Mouse (Mus musculus) limb, embryonic 15.5 days (tissue): Measurements from ENCODE around the gene Oscar. TPM values are rescaled to one million over a fixed set of nuclear protein-coding genes. Genes with fewer than 3 reads are reported as not detected.
A peak's percentile ranks its signal among the peaks of the same experiment; 100 is the strongest.
"Not testable (repeated sequence)": the region's sequence is repeated elsewhere in the genome, so short reads cannot be mapped to it uniquely, and the experiment has no call there.

Experiments used
- ATAC-seq: fragments of 200-750 bp; cut with Nextera tagmentation; 2 replicates; pipeline ENCODE4 v1.8.0; 2017; ENCODE audit warnings: low read depth, moderate TSS enrichment; ENCODE audit not compliant: insufficient number of reproducible peaks, low FRiP score, low TSS enrichment
- H3K27ac ChIP-seq: fragments of 300-500 bp; sonication (generic); 2 replicates; pipeline ENCODE4 v1.5.1; 2015; ENCODE audit warnings: moderate library complexity, mild to moderate bottlenecking, inconsistent platforms
- H3K27me3 ChIP-seq: fragments of 300-500 bp; sonication (generic); 2 replicates; pipeline ENCODE4 v1.6.1; 2015; ENCODE audit warnings: inconsistent platforms
- H3K36me3 ChIP-seq: fragments of 300-500 bp; sonication (generic); 2 replicates; pipeline ENCODE4 v1.6.1; 2015; ENCODE audit warnings: inconsistent platforms
- H3K4me1 ChIP-seq: fragments of 300-500 bp; sonication (generic); 2 replicates; pipeline ENCODE4 v1.6.1; 2015; ENCODE audit warnings: inconsistent platforms
- H3K4me2 ChIP-seq: fragments of 300-500 bp; sonication (generic); 2 replicates; pipeline ENCODE4 v1.6.1; 2015; ENCODE audit warnings: mild to moderate bottlenecking, inconsistent platforms
- H3K4me3 ChIP-seq: fragments of 300-500 bp; sonication (generic); 2 replicates; pipeline ENCODE4 v1.5.1; 2015; ENCODE audit warnings: mild to moderate bottlenecking, inconsistent platforms
- H3K9ac ChIP-seq: fragments of 300-500 bp; sonication (generic); 2 replicates; pipeline ENCODE4 v1.6.1; 2015; ENCODE audit warnings: inconsistent platforms
- H3K9me3 ChIP-seq: fragments of 300-500 bp; sonication (generic); 2 replicates; pipeline ENCODE4 v1.6.1; 2016; ENCODE audit warnings: inconsistent platforms
- WGBS: fragments of 180-500 bp; shearing (Covaris S2); methylation state at CpG from one replicate; pipeline ENCODE4 v1.1.7; 2015; 5-methylcytosine and 5-hydroxymethylcytosine counted together
- polyA plus RNA-seq: library from polyadenylated mRNA; unstranded; fragments of >200 nt; fragmentation: Nextera tagmentation; extraction: Ambion mirVana; gene quantifications from 2 replicates; pipeline ENCODE4 v1.2.1, GENCODE M21; 2015

The Oscar gene
- polyA plus RNA-seq, 1 experiment from 2014 or later = 0.29 TPM

- 60% methylated on average over 6 of the region's 6 CpGs for WGBS
- Histone ChIP-seq H3K4me2 (no peak overlapping the region), H3K9me3 (no peaks in the 10 kb centered on the region), H3K36me3 (no peaks in the 10 kb centered on the region), H3K27ac (no peak overlapping the region), H3K4me3 (no peak overlapping the region), H3K27me3 (no peaks in the 10 kb centered on the region), H3K9ac (no peak overlapping the region), H3K4me1 (no peaks in the 10 kb centered on the region)
- no peak for ATAC-seq
These were observed 8.6 kb downstream of the Oscar start for GRCm38 (mm10) chr7:3607391-3607790.

- Histone ChIP-seq H3K27me3 (no peaks in the 10 kb centered on the region), H3K4me1 (no peaks in the 10 kb centered on the region), H3K9me3 (no peaks in the 10 kb centered on the region), H3K27ac (no peak overlapping the region), H3K4me2 (no peak overlapping the region), H3K36me3 (no peaks in the 10 kb centered on the region), H3K9ac (no peak overlapping the region), H3K4me3 (no peak overlapping the region)
- 11% methylated on average over 2 of the region's 2 CpGs for WGBS
- ATAC-seq = no peak
These were observed 9.2 kb downstream of the Oscar start for GRCm38 (mm10) chr7:3606798-3607197.

GRCm38 (mm10) chr7:3601119-3601518 is 14.8 kb downstream of the Oscar start:
- 9% methylated on average over 4 of the region's 4 CpGs for WGBS
- Histone ChIP-seq H3K27ac (no peak overlapping the region), H3K4me1 (no peaks in the 10 kb centered on the region), H3K36me3 (no peaks in the 10 kb centered on the region), H3K9ac (no peak overlapping the region), H3K4me2 (no peak overlapping the region), H3K9me3 (no peaks in the 10 kb centered on the region), H3K27me3 (no peaks in the 10 kb centered on the region), H3K4me3 (no peak overlapping the region)
- no peak for ATAC-seq

GRCm38 (mm10) chr7:3597755-3598154 is 18.2 kb downstream of the Oscar start:
- H3K36me3 ChIP-seq, H3K4me1 ChIP-seq, ATAC-seq, H3K4me3 ChIP-seq, H3K4me2 ChIP-seq, H3K9ac ChIP-seq, H3K9me3 ChIP-seq, H3K27me3 ChIP-seq, H3K27ac ChIP-seq: not testable (repeated sequence)
- WGBS = 65% methylated on average over 1 of the region's 1 CpGs

GRCm38 (mm10) chr7:3595146-3595545 is 20.8 kb downstream of the Oscar start:
- Histone ChIP-seq H3K4me2 (0 out of 2 replicates have a peak overlapping the region, but pooled peaks have one; percentile 5), H3K4me1 (no peaks in the 10 kb centered on the region), H3K27me3 (no peaks in the 10 kb centered on the region), H3K36me3 (no peaks in the 10 kb centered on the region), H3K4me3 (no peak overlapping the region), H3K9ac (no peak overlapping the region), H3K9me3 (no peaks in the 10 kb centered on the region), H3K27ac (no peak overlapping the region)
- no peak for ATAC-seq
- 14% methylated on average over 9 of the region's 9 CpGs for WGBS

GRCm38 (mm10) chr7:3594686-3595085 is 21.3 kb downstream of the Oscar start:
- Histone ChIP-seq H3K4me1 (no peaks in the 10 kb centered on the region), H3K4me3 (no peak overlapping the region), H3K36me3 (no peaks in the 10 kb centered on the region), H3K9ac (no peak overlapping the region), H3K9me3 (no peaks in the 10 kb centered on the region), H3K27me3 (no peaks in the 10 kb centered on the region), H3K27ac (no peak overlapping the region), H3K4me2 (0 out of 2 replicates have a peak overlapping the region, but pooled peaks have one; percentile 5)
- WGBS = 14% methylated on average over 5 of the region's 5 CpGs
- no peak for ATAC-seq

GRCm38 (mm10) chr7:3593855-3594254 is 22.1 kb downstream of the Oscar start:
- Histone ChIP-seq H3K4me2 (no peak overlapping the region), H3K9me3 (no peaks in the 10 kb centered on the region), H3K4me1 (no peaks in the 10 kb centered on the region), H3K36me3 (no peaks in the 10 kb centered on the region), H3K4me3 (no peak overlapping the region), H3K27me3 (no peaks in the 10 kb centered on the region), H3K27ac (no peak overlapping the region), H3K9ac (no peak overlapping the region)
- no peak for ATAC-seq

GRCm38 (mm10) chr7:3591534-3591933 is 24.4 kb downstream of the Oscar start:
- no peak for ATAC-seq

GRCm38 (mm10) chr7:3590550-3590949 is 25.4 kb downstream of the Oscar start:
- Histone ChIP-seq H3K4me3 (no peak overlapping the region), H3K9ac (no peak overlapping the region), H3K27ac (no peak overlapping the region), H3K27me3 (no peaks in the 10 kb centered on the region), H3K36me3 (no peaks in the 10 kb centered on the region), H3K4me2 (no peak overlapping the region), H3K4me1 (no peaks in the 10 kb centered on the region), H3K9me3 (no peaks in the 10 kb centered on the region)
- ATAC-seq = no peak
- 68% methylated on average over 3 of the region's 3 CpGs for WGBS

More at GRCm38 (mm10) chr7:3591534-3591933, 24.4 kb downstream of the Oscar start:
- no peak overlapping the region for H3K27ac ChIP-seq
- H3K9ac ChIP-seq = no peak overlapping the region
- no peaks in the 10 kb centered on the region for H3K9me3 ChIP-seq
- H3K4me1 ChIP-seq = no peaks in the 10 kb centered on the region
- 74% methylated on average over 1 of the region's 1 CpGs for WGBS
- no peak overlapping the region for H3K4me3 ChIP-seq
- H3K4me2 ChIP-seq = no peak overlapping the region
- H3K36me3 ChIP-seq = no peaks in the 10 kb centered on the region
- H3K27me3 ChIP-seq = no peaks in the 10 kb centered on the region

GRCm38 (mm10) chr7:3587292-3587691 is 28.7 kb downstream of the Oscar start:
- Histone ChIP-seq H3K27ac (no peak overlapping the region), H3K9me3 (no peaks in the 10 kb centered on the region), H3K9ac (no peak overlapping the region), H3K4me3 (no peak overlapping the region), H3K27me3 (no peaks in the 10 kb centered on the region), H3K4me1 (no peaks in the 10 kb centered on the region), H3K4me2 (no peak overlapping the region), H3K36me3 (no peaks in the 10 kb centered on the region)
- no peak for ATAC-seq
- 72% methylated on average over 1 of the region's 1 CpGs for WGBS

- Histone ChIP-seq H3K4me3 (no peak overlapping the region), H3K4me2 (no peak overlapping the region), H3K27ac (no peak overlapping the region), H3K27me3 (no peaks in the 10 kb centered on the region), H3K36me3 (no peaks in the 10 kb centered on the region), H3K9ac (no peak overlapping the region), H3K9me3 (no peaks in the 10 kb centered on the region), H3K4me1 (no peaks in the 10 kb centered on the region)
- no peak for ATAC-seq
- 5% methylated on average over 5 of the region's 5 CpGs for WGBS
These were observed 29.7 kb downstream of the Oscar start for GRCm38 (mm10) chr7:3586255-3586654.

GRCm38 (mm10) chr7:3585763-3586162 is 30.2 kb downstream of the Oscar start:
- H3K9ac ChIP-seq = no peak overlapping the region
- H3K4me3 ChIP-seq = no peak overlapping the region
- no peaks in the 10 kb centered on the region for H3K9me3 ChIP-seq
- H3K4me1 ChIP-seq = no peaks in the 10 kb centered on the region
- no peak for ATAC-seq
- H3K27ac ChIP-seq = no peak overlapping the region
- H3K4me2 ChIP-seq = no peak overlapping the region
- H3K36me3 ChIP-seq = no peaks in the 10 kb centered on the region
- no peaks in the 10 kb centered on the region for H3K27me3 ChIP-seq
- 6% methylated on average over 6 of the region's 6 CpGs for WGBS

GRCm38 (mm10) chr7:3580029-3580428 is 35.9 kb downstream of the Oscar start:
- no peak overlapping the region for H3K4me3 ChIP-seq
- 35% methylated on average over 2 of the region's 2 CpGs for WGBS
- no peaks in the 10 kb centered on the region for H3K27me3 ChIP-seq
- H3K4me1 ChIP-seq = no peaks in the 10 kb centered on the region
- no peaks in the 10 kb centered on the region for H3K9me3 ChIP-seq
- ATAC-seq = no peak
- H3K36me3 ChIP-seq = no peaks in the 10 kb centered on the region
- H3K4me2 ChIP-seq = no peak overlapping the region
- H3K27ac ChIP-seq = no peak overlapping the region
- H3K9ac ChIP-seq = no peak overlapping the region
